29 mouse cellular contexts compared by ENCODE assay signal in the genomic region with DNA sequence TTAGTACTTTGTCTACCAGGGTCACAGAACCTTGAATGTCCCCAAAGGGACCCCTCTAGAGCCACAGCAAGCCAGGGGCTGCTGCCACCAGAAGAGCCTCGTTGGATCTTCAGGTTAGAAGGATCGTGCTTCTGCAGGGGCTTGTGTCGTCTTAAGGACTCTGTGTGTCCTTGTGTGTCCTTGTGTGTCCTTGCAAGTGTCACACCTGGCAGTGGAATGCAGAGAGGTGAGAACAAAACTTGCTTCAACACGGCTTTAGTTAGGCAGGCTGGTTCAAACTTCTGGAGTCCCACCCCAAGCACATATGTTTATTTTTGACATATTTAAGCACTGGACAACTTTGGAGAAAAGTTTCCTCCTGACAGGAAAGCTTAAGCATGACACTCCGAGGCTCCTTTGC. TPM values are rescaled to one million over a fixed set of nuclear protein-coding genes. Genes with fewer than 3 reads are reported as not detected.
"Had no signal": no experiment of that assay in that cellular context is flagged by ENCODE, and none has a peak within 500 bp of the region (broad histone marks: within the 10 kb centered on the region; RNA-seq: fewer than 3 reads in every experiment).

No protein-coding gene starts in this region.

- H3K4me2 ChIP-seq: heart, embryonic 11.5 days; heart, embryonic 13.5 days; heart, embryonic 15.5 days; hindbrain, embryonic 12.5 days; hindbrain, embryonic 14.5 days; intestine, embryonic 15.5 days; limb, embryonic 12.5 days; liver, embryonic 11.5 days had no signal

- DNase-seq: gastrocnemius, postnatal 14 days; gastrocnemius, postnatal 36 days; heart, adult 11 months; heart, adult 2 months; heart, postnatal 14 days; heart, postnatal 4 days; kidney, adult 18-20 months; kidney, adult 8-10 months; kidney, postnatal 10 days; kidney, postnatal 25 days; kidney, postnatal 4 days; liver had no signal

- H3K4me1 ChIP-seq: heart, embryonic 13.5 days; heart, embryonic 15.5 days; hindbrain, embryonic 10.5 days; hindbrain, embryonic 12.5 days; limb, embryonic 10.5 days had no signal

- H3K27ac ChIP-seq: heart, adult 2 months; heart, embryonic 13.5 days; heart, embryonic 15.5 days; hindbrain, embryonic 10.5 days; hindbrain, embryonic 12.5 days; hindbrain, embryonic 14.5 days; intestine, embryonic 15.5 days; left cerebral cortex, adult 2 months; limb, embryonic 10.5 days; limb, embryonic 12.5 days had no signal

- H3K9ac ChIP-seq: heart, embryonic 13.5 days; heart, embryonic 15.5 days; hindbrain, embryonic 12.5 days; hindbrain, embryonic 14.5 days; intestine, embryonic 15.5 days; limb, embryonic 12.5 days had no signal

- H3K4me3 ChIP-seq: heart, adult 2 months; heart, embryonic 13.5 days; heart, embryonic 15.5 days; hindbrain, embryonic 10.5 days; hindbrain, embryonic 12.5 days; intestine, embryonic 15.5 days; layer of hippocampus, adult 2 months; left cerebral cortex, adult 2 months; limb, embryonic 10.5 days; limb, embryonic 12.5 days had no signal

- H3K27me3 ChIP-seq: heart, embryonic 15.5 days; intestine, embryonic 15.5 days; limb, embryonic 12.5 days had no signal

- ATAC-seq: hindbrain, embryonic 16.5 days; inflammation-experienced regulatory T-cells, adult 6 months; intestine, embryonic 15.5 days; intestine, postnatal 0 days had no signal

- H3K36me3 ChIP-seq: heart, embryonic 13.5 days; heart, embryonic 15.5 days; hindbrain, embryonic 10.5 days; hindbrain, embryonic 12.5 days; intestine, embryonic 15.5 days; limb, embryonic 10.5 days; limb, embryonic 12.5 days had no signal

- H3K9me3 ChIP-seq: heart, embryonic 13.5 days; heart, embryonic 15.5 days; hindbrain, embryonic 12.5 days; intestine, embryonic 15.5 days; limb, embryonic 10.5 days had no signal

RNA-seq across cellular contexts. Expression of a gene that starts 2.9 kb away (rescaled TPM):
- polyA plus RNA-seq: heart, postnatal 0 days; hindbrain, embryonic 10.5 days; hindbrain, embryonic 12.5 days; hindbrain, embryonic 14.5 days; intestine, embryonic 15.5 days; intestine, postnatal 0 days; kidney, embryonic 14.5 days; liver, embryonic 11.5 days had no signal

RNA-seq across cellular contexts. Expression of a gene that starts 31.7 kb away (rescaled TPM):
- polyA plus RNA-seq: inflammation-experienced regulatory T-cells, adult 6 months had no signal
